Mouse (Mus musculus) olfactory bulb, adult 2 months (tissue): ENCODE measurements around the gene Syf2. TPM values are rescaled to one million over a fixed set of nuclear protein-coding genes. Genes with fewer than 3 reads are reported as not detected.

Experiments used
- H3K27ac ChIP-seq: fragments of 200-500 bp; 2 replicates; pipeline ENCODE4 v1.5.1; 2012; ENCODE audit warnings: low read depth, low read length; ENCODE audit not compliant: insufficient read depth
- H3K4me1 ChIP-seq: fragments of 200-500 bp; 2 replicates; pipeline ENCODE4 v1.6.1; 2012; ENCODE audit warnings: low read length; ENCODE audit not compliant: control insufficient read depth, insufficient read depth
- H3K4me3 ChIP-seq: fragments of 200-500 bp; 2 replicates; pipeline ENCODE4 v1.5.1; 2012; ENCODE audit warnings: mild to moderate bottlenecking, low read depth, low read length, moderate library complexity; ENCODE audit not compliant: insufficient read depth
- CTCF ChIP-seq: fragments of 200-500 bp; IDR thresholded peaks from 2 replicates; pipeline ENCODE4 v1.5.1; 2012; ENCODE audit warnings: low read depth, mild to moderate bottlenecking, low read length, moderate library complexity; ENCODE audit not compliant: insufficient read depth
- POLR2A ChIP-seq: fragments of 200-500 bp; IDR thresholded peaks from 2 replicates; pipeline ENCODE4 v1.6.1; 2012; ENCODE audit warnings: mild to moderate bottlenecking, low read depth, low read length, moderate library complexity; ENCODE audit not compliant: insufficient read depth
- WGBS: fragments of 180-500 bp; shearing (Covaris S2); methylation state at CpG from one replicate; pipeline ENCODE4 v1.1.7; 2018; 5-methylcytosine and 5-hydroxymethylcytosine counted together
- polyA plus RNA-seq: library from polyadenylated mRNA; stranded (reverse); fragments of >200 nt; gene quantifications from 2 replicates; pipeline ENCODE4 v1.2.4, GENCODE M21; 2012; ENCODE audit warnings: low replicate concordance; ENCODE audit not compliant: missing spikeins, insufficient read depth, insufficient read length

Gene Syf2
- polyA plus RNA-seq, 1 experiment, result 295 TPM

- no peak overlapping the region for H3K27ac ChIP-seq
- no peak overlapping the region for H3K4me3 ChIP-seq
- no peak for TF ChIP-seq POLR2A
- no peak for TF ChIP-seq CTCF
- WGBS, result 29% methylated on average over 5 of the region's 5 CpGs
- H3K4me1 ChIP-seq, result peaks cover 10% of the 10 kb centered on the region
Measured at GRCm38 (mm10) chr4:134983136-134983535, 52.4 kb downstream of the Syf2 start.

DNA sequence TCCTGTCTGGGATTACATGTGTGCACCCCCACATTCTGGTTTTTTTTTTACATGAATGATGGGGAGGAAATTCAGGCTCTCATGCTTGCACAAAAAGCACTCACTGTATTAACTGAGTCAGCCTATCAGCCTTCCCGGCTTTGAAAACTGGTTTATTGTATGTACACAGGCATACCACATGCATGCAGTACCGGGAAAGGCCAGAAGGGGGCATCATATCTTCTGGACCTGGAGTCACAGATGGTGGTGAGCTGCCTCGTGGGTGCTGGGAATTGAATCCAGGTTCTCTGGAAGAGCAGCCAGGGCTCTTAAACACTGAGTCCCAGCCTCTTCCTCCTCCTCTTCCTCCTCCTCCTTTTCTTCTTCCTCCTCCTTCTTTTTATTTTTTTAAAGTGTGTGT is 53.9 kb downstream of the Syf2 start:
- Histone ChIP-seq H3K27ac (no peak overlapping the region), H3K4me3 (no peak overlapping the region), H3K4me1 (peaks cover 10% of the 10 kb centered on the region)
- WGBS, result 76% methylated on average over 3 of the region's 3 CpGs
- TF ChIP-seq CTCF (peak; percentile 30; the same call in 1 of the 2 replicates), POLR2A (no peak)

- no peak overlapping the region for H3K27ac ChIP-seq
Measured at GRCm38 (mm10) chr4:134985626-134986335, 55.1 kb downstream of the Syf2 start.

GRCm38 (mm10) chr4:134986336-134986635 is 55.6 kb downstream of the Syf2 start:
- TF ChIP-seq POLR2A (no peak), CTCF (no peak)
- 59% methylated on average over 4 of the region's 4 CpGs for WGBS
- Histone ChIP-seq H3K4me3 (no peak overlapping the region), H3K27ac (no peak overlapping the region), H3K4me1 (peaks cover 10% of the 10 kb centered on the region)

More at GRCm38 (mm10) chr4:134985626-134986335, 55.1 kb downstream of the Syf2 start:
- WGBS, result 75% methylated on average over 11 of the region's 11 CpGs
- TF ChIP-seq POLR2A, result no peak
- Histone ChIP-seq H3K4me1 (peaks cover 10% of the 10 kb centered on the region), H3K4me3 (no peak overlapping the region)

DNA sequence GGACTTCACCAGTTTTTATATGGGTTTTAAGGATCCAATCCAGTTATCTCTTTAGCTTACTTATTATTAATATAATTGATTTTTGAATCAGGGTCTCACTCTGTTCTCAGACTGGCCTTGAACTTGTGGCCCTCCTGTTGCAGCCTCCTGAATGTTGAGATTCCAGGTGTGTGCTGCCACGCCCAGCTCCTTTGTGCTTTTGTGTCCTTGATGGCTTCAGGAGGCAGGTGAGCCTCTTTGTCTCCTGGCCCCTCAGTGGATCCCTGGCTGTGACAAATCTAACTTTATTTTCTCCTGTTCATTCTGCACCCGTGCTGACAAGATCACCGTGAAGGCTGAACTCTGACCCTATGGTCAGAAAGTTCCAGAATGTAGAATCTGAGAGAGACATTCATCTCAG is 56.3 kb downstream of the Syf2 start:
- Histone ChIP-seq H3K4me3 (no peak overlapping the region), H3K27ac (no peak overlapping the region), H3K4me1 (peaks cover 10% of the 10 kb centered on the region)
- WGBS, result 93% methylated on average over 3 of the region's 3 CpGs
- TF ChIP-seq CTCF, result no peak
- no peak for TF ChIP-seq POLR2A

Other genes starting within 250 kb of the Syf2 start
- not detected in 2 replicates for gene Man1c1, start 226.6 kb upstream of the Syf2 start, polyA plus RNA-seq
- gene Ldlrap1, start 162.9 kb upstream of the Syf2 start, polyA plus RNA-seq, result not detected in 2 replicates
- gene Maco1, start 77.6 kb upstream of the Syf2 start, polyA plus RNA-seq, result not detected in 2 replicates
- not detected in 2 replicates for gene Rhd, start 66.4 kb upstream of the Syf2 start, polyA plus RNA-seq
- not detected in 2 replicates for gene Tmem50a, start 15.9 kb upstream of the Syf2 start, polyA plus RNA-seq
- 408 and 522 TPM in 2 replicates for gene Rsrp1, start 7.3 kb upstream of the Syf2 start, polyA plus RNA-seq
- not detected in 2 replicates for gene Runx3, start 189.8 kb downstream of the Syf2 start, polyA plus RNA-seq